Mouse (Mus musculus): ENCODE results near the gene Rdh8. TPM values are rescaled to one million over a fixed set of nuclear protein-coding genes. Genes with fewer than 3 reads are reported as not detected.

The Rdh8 gene
- not detected in 2 replicates for polyA plus RNA-seq (2014; fragmentation: Nextera tagmentation; extraction: Ambion mirVana)

- H3K27ac ChIP-seq (ENCODE audit: low read depth, low read length), result no peak within 1 kb of the TSS
Observed at GRCm38 (mm10) chr9:20818236-20818635, at the start of gene Rdh8. Rdh8 (plus strand) TSS chr9:20818503.

GRCm38 (mm10) chr9:20781286-20781685, 37.0 kb upstream of the Rdh8 start:
- H3K4me1 ChIP-seq (ENCODE audit: control insufficient read depth, insufficient read depth, low read length), result peaks cover 7% of the 10 kb centered on the region; the same call in 1 of the 2 replicates
- no peak overlapping the region for H3K4me3 ChIP-seq (ENCODE audit: low read length)
- no peaks in the 10 kb centered on the region for H3K27me3 ChIP-seq (ENCODE audit: control insufficient read depth, insufficient read depth, low read length)
- no peak overlapping the region for H3K9ac ChIP-seq (ENCODE audit: low read depth, low read length)
- H3K9me3 ChIP-seq (ENCODE audit: control insufficient read depth, low read length), result peaks cover 4% of the 10 kb centered on the region; the same call in 1 of the 2 replicates
- H3K27ac ChIP-seq (ENCODE audit: low read depth, low read length), result no peak overlapping the region
- H3K4me2 ChIP-seq (replicated peaks; ENCODE audit: low read depth, low read length), result no peak overlapping the region
- H3K36me3 ChIP-seq (ENCODE audit: control insufficient read depth, insufficient read depth, low read length), result no peaks in the 10 kb centered on the region
- 81% methylated on average over 3 of the region's 3 CpGs for WGBS
- ATAC-seq (ENCODE audit: low FRiP score, low TSS enrichment), result no peak

More at GRCm38 (mm10) chr9:20818236-20818635, at the start of gene Rdh8:
- ATAC-seq (ENCODE audit: low FRiP score, low TSS enrichment), result no peak
- Histone ChIP-seq H3K4me2 (replicated peaks; ENCODE audit: low read depth, low read length) (no peak within 1 kb of the TSS), H3K4me1 (ENCODE audit: control insufficient read depth, insufficient read depth, low read length) (peaks cover 7% of the 10 kb centered on the region; the same call in 1 of the 2 replicates), H3K9me3 (ENCODE audit: control insufficient read depth, low read length) (no peaks in the 10 kb centered on the region), H3K36me3 (ENCODE audit: control insufficient read depth, insufficient read depth, low read length) (no peaks in the 10 kb centered on the region), H3K27me3 (ENCODE audit: control insufficient read depth, insufficient read depth, low read length) (no peaks in the 10 kb centered on the region), H3K9ac (ENCODE audit: low read depth, low read length) (no peak within 1 kb of the TSS), H3K4me3 (ENCODE audit: low read length) (no peak within 1 kb of the TSS)
- WGBS, result 81% methylated on average over 6 of the region's 6 CpGs

GRCm38 (mm10) chr9:20785055-20785454, 33.2 kb upstream of the Rdh8 start:
- Histone ChIP-seq H3K36me3 (ENCODE audit: control insufficient read depth, insufficient read depth, low read length) (no peaks in the 10 kb centered on the region), H3K4me1 (ENCODE audit: control insufficient read depth, insufficient read depth, low read length) (peaks cover 10% of the 10 kb centered on the region; the same call in 1 of the 2 replicates), H3K27me3 (ENCODE audit: control insufficient read depth, insufficient read depth, low read length) (no peaks in the 10 kb centered on the region), H3K4me3 (ENCODE audit: low read length) (no peak overlapping the region), H3K9me3 (ENCODE audit: control insufficient read depth, low read length) (peaks cover 4% of the 10 kb centered on the region; the same call in 1 of the 2 replicates), H3K27ac (ENCODE audit: low read depth, low read length) (no peak overlapping the region), H3K9ac (ENCODE audit: low read depth, low read length) (no peak overlapping the region), H3K4me2 (replicated peaks; ENCODE audit: low read depth, low read length) (no peak overlapping the region)
- ATAC-seq (ENCODE audit: low FRiP score, low TSS enrichment), result peak; percentile 76; the same call in 1 of the 2 replicates
- 37% methylated on average over 6 of the region's 6 CpGs for WGBS

GRCm38 (mm10) chr9:20787992-20788391, 30.3 kb upstream of the Rdh8 start:
- no peak for ATAC-seq (ENCODE audit: low FRiP score, low TSS enrichment)
- 73% methylated on average over 8 of the region's 8 CpGs for WGBS
- Histone ChIP-seq H3K9ac (ENCODE audit: low read depth, low read length) (no peak overlapping the region), H3K4me3 (ENCODE audit: low read length) (no peak overlapping the region), H3K27ac (ENCODE audit: low read depth, low read length) (no peak overlapping the region), H3K9me3 (ENCODE audit: control insufficient read depth, low read length) (no peaks in the 10 kb centered on the region), H3K27me3 (ENCODE audit: control insufficient read depth, insufficient read depth, low read length) (no peaks in the 10 kb centered on the region), H3K36me3 (ENCODE audit: control insufficient read depth, insufficient read depth, low read length) (no peaks in the 10 kb centered on the region), H3K4me2 (replicated peaks; ENCODE audit: low read depth, low read length) (no peak overlapping the region), H3K4me1 (ENCODE audit: control insufficient read depth, insufficient read depth, low read length) (peaks cover 10% of the 10 kb centered on the region; the same call in 1 of the 2 replicates)

DNA sequence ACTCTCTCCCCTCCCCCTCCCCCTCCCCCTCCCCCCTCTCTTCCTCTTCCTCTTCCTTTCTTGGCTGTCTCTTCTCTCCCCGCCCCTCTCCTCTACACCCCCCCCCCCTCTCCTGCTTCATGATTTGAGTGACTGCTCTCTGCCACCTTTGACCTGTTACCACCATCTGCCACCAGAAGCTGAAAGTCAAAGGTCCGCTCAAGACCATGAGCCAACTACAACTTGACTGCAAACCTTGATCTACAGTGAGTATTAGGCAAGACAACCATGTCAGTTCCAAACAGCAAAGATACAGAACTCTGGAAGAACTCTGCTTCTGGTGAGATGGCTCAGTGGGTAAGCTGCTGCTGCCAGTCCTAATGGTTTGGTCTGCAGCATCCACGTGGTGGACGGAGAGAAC, 28.7 kb upstream of the Rdh8 start:
- no peaks in the 10 kb centered on the region for H3K36me3 ChIP-seq (ENCODE audit: control insufficient read depth, insufficient read depth, low read length)
- H3K27ac ChIP-seq (ENCODE audit: low read depth, low read length), result no peak overlapping the region
- H3K4me2 ChIP-seq (replicated peaks; ENCODE audit: low read depth, low read length), result no peak overlapping the region
- WGBS, result 69% methylated on average over 4 of the region's 4 CpGs
- H3K9ac ChIP-seq (ENCODE audit: low read depth, low read length), result no peak overlapping the region
- no peak for ATAC-seq (ENCODE audit: low FRiP score, low TSS enrichment)
- H3K4me3 ChIP-seq (ENCODE audit: low read length), result no peak overlapping the region
- H3K9me3 ChIP-seq (ENCODE audit: control insufficient read depth, low read length), result no peaks in the 10 kb centered on the region
- peaks cover 16% of the 10 kb centered on the region; the same call in 1 of the 2 replicates for H3K4me1 ChIP-seq (ENCODE audit: control insufficient read depth, insufficient read depth, low read length)
- no peaks in the 10 kb centered on the region for H3K27me3 ChIP-seq (ENCODE audit: control insufficient read depth, insufficient read depth, low read length)

GRCm38 (mm10) chr9:20790345-20790744, 28.0 kb upstream of the Rdh8 start:
- Histone ChIP-seq H3K9ac (ENCODE audit: low read depth, low read length) (no peak overlapping the region), H3K4me3 (ENCODE audit: low read length) (no peak overlapping the region), H3K36me3 (ENCODE audit: control insufficient read depth, insufficient read depth, low read length) (no peaks in the 10 kb centered on the region), H3K4me1 (ENCODE audit: control insufficient read depth, insufficient read depth, low read length) (peaks cover 10% of the 10 kb centered on the region; the same call in 1 of the 2 replicates), H3K9me3 (ENCODE audit: control insufficient read depth, low read length) (no peaks in the 10 kb centered on the region), H3K27me3 (ENCODE audit: control insufficient read depth, insufficient read depth, low read length) (no peaks in the 10 kb centered on the region), H3K4me2 (replicated peaks; ENCODE audit: low read depth, low read length) (no peak overlapping the region), H3K27ac (ENCODE audit: low read depth, low read length) (no peak overlapping the region)
- peak; percentile 48; the same call in 1 of the 2 replicates for ATAC-seq (ENCODE audit: low FRiP score, low TSS enrichment)
- 62% methylated on average over 3 of the region's 3 CpGs for WGBS

- 37% methylated on average over 7 of the region's 7 CpGs for WGBS
- no peaks in the 10 kb centered on the region for H3K27me3 ChIP-seq (ENCODE audit: control insufficient read depth, insufficient read depth, low read length)
- ATAC-seq (ENCODE audit: low FRiP score, low TSS enrichment), result peak; percentile 28; the same call in 1 of the 2 replicates
- H3K4me2 ChIP-seq (replicated peaks; ENCODE audit: low read depth, low read length), result no peak overlapping the region
- no peaks in the 10 kb centered on the region for H3K36me3 ChIP-seq (ENCODE audit: control insufficient read depth, insufficient read depth, low read length)
- H3K9me3 ChIP-seq (ENCODE audit: control insufficient read depth, low read length), result no peaks in the 10 kb centered on the region
- peak overlapping the region; percentile 51; the same call in 1 of the 2 replicates for H3K27ac ChIP-seq (ENCODE audit: low read depth, low read length)
- no peak overlapping the region for H3K4me3 ChIP-seq (ENCODE audit: low read length)
- H3K4me1 ChIP-seq (ENCODE audit: control insufficient read depth, insufficient read depth, low read length), result 0 out of 2 replicates have a peak, but pooled peaks cover 9% of the 10 kb centered on the region
- no peak overlapping the region for H3K9ac ChIP-seq (ENCODE audit: low read depth, low read length)
Observed at GRCm38 (mm10) chr9:20794108-20794806, 24.0 kb upstream of the Rdh8 start.

GRCm38 (mm10) chr9:20804266-20805158, 13.8 kb upstream of the Rdh8 start:
- WGBS, result 75% methylated on average over 13 of the region's 13 CpGs
- Histone ChIP-seq H3K9ac (ENCODE audit: low read depth, low read length) (no peak overlapping the region), H3K4me3 (ENCODE audit: low read length) (no peak overlapping the region), H3K36me3 (ENCODE audit: control insufficient read depth, insufficient read depth, low read length) (no peaks in the 10 kb centered on the region), H3K9me3 (ENCODE audit: control insufficient read depth, low read length) (peaks cover 3% of the 10 kb centered on the region; the same call in 1 of the 2 replicates), H3K4me1 (ENCODE audit: control insufficient read depth, insufficient read depth, low read length) (no peaks in the 10 kb centered on the region), H3K4me2 (replicated peaks; ENCODE audit: low read depth, low read length) (no peak overlapping the region), H3K27ac (ENCODE audit: low read depth, low read length) (no peak overlapping the region), H3K27me3 (ENCODE audit: control insufficient read depth, insufficient read depth, low read length) (no peaks in the 10 kb centered on the region)
- ATAC-seq (ENCODE audit: low FRiP score, low TSS enrichment), result no peak

Measured in kidney, embryonic 14.5 days (tissue).